Mouse (Mus musculus) G1E (cell line): ENCODE data around the gene Evc2.

Source experiments
- CTCF ChIP-seq: IDR thresholded peaks from 2 replicates; pipeline ENCODE4 v1.5.1; 2012; ENCODE audit warnings: low read depth, low read length, inconsistent platforms, mixed read lengths
- GATA1 ChIP-seq: IDR thresholded peaks from 2 replicates; pipeline ENCODE4 v1.6.1; 2012; ENCODE audit warnings: borderline replicate concordance, low read length, inconsistent platforms, mixed read lengths
- POLR2AphosphoS5 ChIP-seq: IDR thresholded peaks from 2 replicates; pipeline ENCODE4 v1.6.1; 2012; ENCODE audit warnings: low read depth, low read length, inconsistent platforms; ENCODE audit not compliant: insufficient replicate concordance
- TAL1 ChIP-seq: conservative IDR thresholded peaks from 2 replicates; pipeline ENCODE4 v1.6.1; 2012; ENCODE audit warnings: low read depth, low read length, inconsistent platforms, mixed read lengths

DNA sequence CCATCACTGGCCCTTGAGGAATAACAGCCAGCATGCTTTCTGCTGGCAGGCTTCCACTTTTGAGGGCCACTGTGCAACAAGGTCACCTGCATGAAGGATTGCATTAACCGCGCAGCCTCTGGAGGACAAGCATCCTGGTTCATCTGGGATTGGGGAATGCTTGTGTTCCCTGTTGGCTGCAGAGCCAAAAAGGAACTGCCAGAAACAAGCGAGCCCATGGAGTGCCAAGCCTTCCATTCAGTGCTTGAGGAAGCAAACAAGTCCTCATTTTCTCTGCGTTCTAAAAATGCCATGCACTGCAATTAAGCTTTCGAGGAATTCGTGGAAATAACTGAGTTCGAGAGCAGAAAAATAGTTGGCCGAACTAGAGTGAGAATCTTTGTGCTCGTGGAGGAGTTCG lies 127.2 kb downstream of the Evc2 start:
- TF ChIP-seq CTCF, result no peak
- no peak for TF ChIP-seq GATA1
- TF ChIP-seq TAL1, result no peak
- no peak for TF ChIP-seq POLR2AphosphoS5
